Mouse (Mus musculus) hindbrain, embryonic 13.5 days (tissue): ENCODE measurements around the gene Kcnma1. TPM values are rescaled to one million over a fixed set of nuclear protein-coding genes. Genes with fewer than 3 reads are reported as not detected.

Source experiments
- ATAC-seq: fragments of 200-750 bp; cut with Nextera tagmentation; 2 replicates; pipeline ENCODE4 v1.8.0; 2017; ENCODE audit warnings: moderate TSS enrichment; ENCODE audit not compliant: low FRiP score
- H3K27ac ChIP-seq: fragments of 300-500 bp; sonication (generic); 2 replicates; pipeline ENCODE4 v1.5.1; 2015; ENCODE audit warnings: inconsistent platforms, mild to moderate bottlenecking, moderate library complexity
- H3K27me3 ChIP-seq: fragments of 300-500 bp; sonication (generic); 2 replicates; pipeline ENCODE4 v1.6.1; 2015; ENCODE audit warnings: mild to moderate bottlenecking, inconsistent platforms
- H3K36me3 ChIP-seq: fragments of 300-500 bp; sonication (generic); 2 replicates; pipeline ENCODE4 v1.6.1; 2015; ENCODE audit warnings: mild to moderate bottlenecking, inconsistent platforms
- H3K4me1 ChIP-seq: fragments of 300-500 bp; sonication (generic); replicated peaks from 2 replicates; pipeline ENCODE4 v1.6.1; 2015; ENCODE audit warnings: inconsistent platforms
- H3K4me2 ChIP-seq: fragments of 300-500 bp; sonication (generic); 2 replicates; pipeline ENCODE4 v1.6.1; 2015; ENCODE audit warnings: inconsistent platforms, mild to moderate bottlenecking, moderate library complexity
- H3K4me3 ChIP-seq: fragments of 300-500 bp; sonication (generic); 2 replicates; pipeline ENCODE4 v1.5.1; 2015; ENCODE audit warnings: mild to moderate bottlenecking, inconsistent platforms
- H3K9ac ChIP-seq: fragments of 300-500 bp; sonication (generic); 2 replicates; pipeline ENCODE4 v1.6.1; 2015; ENCODE audit warnings: mild to moderate bottlenecking, inconsistent platforms
- H3K9me3 ChIP-seq: fragments of 300-500 bp; sonication (generic); 2 replicates; pipeline ENCODE4 v1.6.1; 2016; ENCODE audit warnings: inconsistent platforms
- polyA plus RNA-seq: library from polyadenylated mRNA; unstranded; fragments of >200 nt; fragmentation: Nextera tagmentation; extraction: Ambion mirVana; gene quantifications from 2 replicates; pipeline ENCODE4 v1.2.1, GENCODE M21; 2015

Gene Kcnma1
- polyA plus RNA-seq, 1 experiment from 2014 or later: 13.8 TPM

- Histone ChIP-seq H3K9ac (no peak overlapping the region), H3K27me3 (no peaks in the 10 kb centered on the region), H3K27ac (no peak overlapping the region), H3K9me3 (no peaks in the 10 kb centered on the region), H3K4me1 (no peaks in the 10 kb centered on the region), H3K36me3 (no peaks in the 10 kb centered on the region), H3K4me2 (no peak overlapping the region), H3K4me3 (no peak overlapping the region)
- no peak for ATAC-seq
Measured at GRCm38 (mm10) chr14:23243857-23244256, 770.4 kb downstream of the Kcnma1 start.

Other genes starting within 250 kb of the Kcnma1 start
- 18.7 and 20.5 TPM in 2 replicates for gene Dlg5, start 231.4 kb upstream of the Kcnma1 start, polyA plus RNA-seq